Mouse (Mus musculus) CH12.LX (cell line): ENCODE measurements around the gene Rfx4.

Source experiments
- CTCF ChIP-seq, 2 experiments: IDR thresholded peaks in 1 of 2; conservative IDR thresholded peaks in 1 of 2; 2 replicates each; pipeline ENCODE4 v1.5.1; 2011 to 2012; ENCODE audit warnings: low read depth in 2 of 2, low read length in 2 of 2, improper control_type of control experiment in 1 of 2, inconsistent platforms in 1 of 2, mild to moderate bottlenecking in 1 of 2, moderate library complexity in 1 of 2
- HCFC1 ChIP-seq: IDR thresholded peaks from 2 replicates; pipeline ENCODE4 v1.6.1; 2012; ENCODE audit warnings: low read depth, mild to moderate bottlenecking, inconsistent platforms, low read length, improper control_type of control experiment

DNA sequence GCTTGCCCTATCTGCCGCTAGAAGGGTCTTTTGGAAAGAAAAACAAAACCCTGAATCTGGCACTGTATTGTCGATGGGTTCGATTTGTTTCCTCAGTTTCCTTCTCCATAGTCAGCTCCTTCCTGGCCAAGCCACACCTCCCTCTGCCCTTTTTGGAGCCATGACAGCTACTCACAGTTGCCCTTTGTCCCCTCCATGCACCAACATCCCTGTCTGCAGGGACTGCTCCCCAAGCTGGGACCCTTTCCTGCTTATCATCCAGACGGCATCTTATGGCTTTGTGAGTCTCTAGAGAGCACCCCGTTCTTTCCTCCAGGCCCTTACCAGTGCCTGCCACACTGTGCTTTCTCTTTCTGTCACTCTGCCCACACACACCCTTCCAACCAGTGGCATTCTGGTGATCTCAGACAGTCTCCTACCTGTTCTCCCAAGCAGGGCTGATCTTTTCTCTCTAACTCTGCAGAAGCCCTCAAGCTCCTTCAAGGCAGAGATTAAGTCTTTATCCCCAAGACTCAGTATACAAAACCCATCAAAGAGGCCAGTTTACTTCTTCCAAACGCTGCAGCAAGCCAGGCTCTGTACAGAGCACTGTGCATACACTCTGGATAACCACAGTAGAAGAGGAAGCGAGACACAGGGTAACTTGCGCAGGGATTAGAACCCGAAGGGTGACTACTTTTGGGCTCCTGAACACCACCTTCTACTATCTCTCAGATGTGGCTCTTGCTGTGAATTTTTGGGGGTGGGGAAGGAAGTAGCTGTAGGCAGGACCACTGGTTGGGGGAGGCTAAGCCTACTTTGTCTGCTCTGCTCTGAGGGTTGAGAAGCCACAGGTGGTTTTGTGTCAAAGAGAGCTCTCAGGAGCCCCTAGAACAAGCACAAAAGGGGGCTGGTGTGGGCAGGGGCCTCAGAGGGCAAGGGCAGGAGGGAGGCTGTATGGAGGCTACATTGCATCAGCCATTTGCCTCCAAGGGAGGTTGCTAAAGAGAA is 141.4 kb downstream of the Rfx4 start:
- TF ChIP-seq CTCF (conservative IDR thresholded peaks at IDR 0.05 in 1 of 2, IDR thresholded peaks at IDR 0.05 in 1 of 2; ENCODE audit: low read depth in 2 of 2, low read length in 2 of 2), result no peak
- TF ChIP-seq HCFC1, result no peak
